Mouse (Mus musculus): ENCODE results near the gene 1700030J22Rik. TPM values are rescaled to one million over a fixed set of nuclear protein-coding genes. Genes with fewer than 3 reads are reported as not detected.
A peak's percentile ranks its signal among the peaks of the same experiment; 100 is the strongest.

The 1700030J22Rik gene
- total and polyA plus RNA-seq, 3 experiments: 0.15 to 0.38 TPM; not detected in 1

DNA sequence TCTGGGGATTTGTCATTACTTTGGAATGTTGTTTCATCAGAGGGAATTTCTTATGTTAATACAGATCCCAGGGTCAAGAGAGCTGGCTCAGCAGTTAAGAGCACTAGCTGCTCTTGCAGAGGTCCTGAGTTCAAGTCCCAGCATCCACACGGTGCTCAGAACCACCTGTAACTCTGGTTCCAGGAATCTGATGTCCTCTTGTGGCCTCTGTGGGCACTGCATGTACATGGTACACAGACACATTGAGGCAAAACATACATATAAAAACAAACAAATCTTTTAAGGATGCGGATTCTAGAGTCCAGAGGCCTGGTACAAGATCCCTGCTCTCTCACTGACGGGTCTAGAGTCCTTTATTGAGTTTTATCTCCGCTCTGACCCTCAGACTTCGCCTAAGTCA is 50.2 kb downstream of the 1700030J22Rik start:
- peak; percentile 21 to 55 (median 40); a peak in 5 of 6 replicates for TF ChIP-seq CTCF (IDR thresholded peaks at IDR 0.05 in 2 of 3, conservative IDR thresholded peaks at IDR 0.05 in 1 of 3; ENCODE audit: control insufficient read depth in 1 of 3, insufficient read depth in 1 of 3, low read depth in 2 of 3, low read length in 3 of 3, poor library complexity in 1 of 3, severe bottlenecking in 1 of 3)
- no peak for TF ChIP-seq TBP (IDR thresholded peaks at IDR 0.05; ENCODE audit: low read depth, low read length)
- Histone ChIP-seq H3K27ac (ENCODE audit: control insufficient read depth, low read depth, low read length) (no peak overlapping the region), H3K4me3 (ENCODE audit: control insufficient read depth in 1 of 2, insufficient read depth in 1 of 2, low read depth in 2 of 2, low read length in 2 of 2) (no peak overlapping the region), H3K36me3 (ENCODE audit: control insufficient read depth in 1 of 2, insufficient read depth in 2 of 2, low read length in 2 of 2) (peaks cover 0 to 13% of the 10 kb centered on the region in 2 experiments; a peak in 3 of 4 replicates), H3K4me1 (ENCODE audit: control insufficient read depth in 1 of 2, insufficient read depth in 2 of 2, low read length in 2 of 2) (no peaks in the 10 kb centered on the region), H3K27me3 (ENCODE audit: control insufficient read depth in 1 of 2, insufficient read depth in 2 of 2, low read length in 2 of 2) (no peaks in the 10 kb centered on the region), H3K9ac (ENCODE audit: control insufficient read depth, low read depth, low read length, poor library complexity, severe bottlenecking) (no peak overlapping the region), H3K9me3 (replicated peaks; ENCODE audit: insufficient read depth, low read length) (no peaks in the 10 kb centered on the region), H3K79me2 (ENCODE audit: control insufficient read depth, insufficient read depth, low read length, poor library complexity) (no peaks in the 10 kb centered on the region)
- DNase-seq (ENCODE audit: low read depth, low spot score): peak; percentile 38

GRCm38 (mm10) chr8:116927880-116928279 is 50.9 kb downstream of the 1700030J22Rik start:
- DNase-seq (ENCODE audit: low read depth, low spot score): peak; percentile 52
- TF ChIP-seq GABPA (IDR thresholded peaks at IDR 0.05; ENCODE audit: low read depth, low read length): no peak
- peak; percentile 64 to 84 (median 69) for TF ChIP-seq CTCF (IDR thresholded peaks at IDR 0.05 in 2 of 3, conservative IDR thresholded peaks at IDR 0.05 in 1 of 3; ENCODE audit: control insufficient read depth in 1 of 3, insufficient read depth in 1 of 3, low read depth in 2 of 3, low read length in 3 of 3, poor library complexity in 1 of 3, severe bottlenecking in 1 of 3)
- no peak for TF ChIP-seq MAFK (IDR thresholded peaks at IDR 0.05; ENCODE audit: borderline replicate concordance, low read depth, low read length)
- TF ChIP-seq MEF2A (IDR thresholded peaks at IDR 0.05; ENCODE audit: extremely low read depth, insufficient replicate concordance, low read depth, low read length, poor library complexity, severe bottlenecking): no peak
- no peak for TF ChIP-seq USF2 (IDR thresholded peaks at IDR 0.05; ENCODE audit: borderline replicate concordance in 1 of 2, insufficient read depth in 1 of 2, low read depth in 1 of 2, low read length in 2 of 2)
- TF ChIP-seq KAT2A (conservative IDR thresholded peaks at IDR 0.05; ENCODE audit: low read depth, low read length): no peak
- no peak for TF ChIP-seq UBTF (IDR thresholded peaks at IDR 0.05; ENCODE audit: borderline replicate concordance, insufficient read depth, low read depth, low read length)
- no peak for TF ChIP-seq NELFE (IDR thresholded peaks at IDR 0.05; ENCODE audit: low read depth, low read length)
- no peak for TF ChIP-seq ELF1 (IDR thresholded peaks at IDR 0.05; ENCODE audit: low read depth, low read length)
- no peak for TF ChIP-seq GATA1 (IDR thresholded peaks at IDR 0.05; ENCODE audit: low read depth, low read length)
- 0 out of 2 replicates have a peak, but pooled peaks have one; percentile 1 for TF ChIP-seq RAD21 (IDR thresholded peaks at IDR 0.05; ENCODE audit: low read depth, low read length)
- peak; percentile 39 for TF ChIP-seq SMC3 (IDR thresholded peaks at IDR 0.05; ENCODE audit: low read depth, low read length)
- no peak overlapping the region for H3K4me3 ChIP-seq (ENCODE audit: control insufficient read depth in 1 of 2, insufficient read depth in 1 of 2, low read depth in 2 of 2, low read length in 2 of 2)
- H3K9me3 ChIP-seq (replicated peaks; ENCODE audit: insufficient read depth, low read length): no peaks in the 10 kb centered on the region
- H3K36me3 ChIP-seq (ENCODE audit: control insufficient read depth in 1 of 2, insufficient read depth in 2 of 2, low read length in 2 of 2): peaks cover 5 to 8% of the 10 kb centered on the region in 2 experiments
- H3K27me3 ChIP-seq (ENCODE audit: control insufficient read depth in 1 of 2, insufficient read depth in 2 of 2, low read length in 2 of 2): no peaks in the 10 kb centered on the region
- H3K79me2 ChIP-seq (ENCODE audit: control insufficient read depth, insufficient read depth, low read length, poor library complexity): peaks cover 2% of the 10 kb centered on the region; the same call in 1 of the 2 replicates
- H3K27ac ChIP-seq (ENCODE audit: control insufficient read depth, low read depth, low read length): no peak overlapping the region
- H3K9ac ChIP-seq (ENCODE audit: control insufficient read depth, low read depth, low read length, poor library complexity, severe bottlenecking): no peak overlapping the region
- H3K4me1 ChIP-seq (ENCODE audit: control insufficient read depth in 1 of 2, insufficient read depth in 2 of 2, low read length in 2 of 2): peaks cover 0 to 2% of the 10 kb centered on the region in 2 experiments; a peak in 1 of 4 replicates

Data from MEL (cell line).